Mouse (Mus musculus): Measurements from ENCODE around the gene Prkaa1. TPM values are rescaled to one million over a fixed set of nuclear protein-coding genes. Genes with fewer than 3 reads are reported as not detected.

Prkaa1 gene
- polyA plus RNA-seq, 1 experiment from 2014 or later: 17.7 TPM

Other genes with a start within 250 kb of the Prkaa1 start
- gene Mroh2b, start 245.1 kb upstream of the Prkaa1 start, polyA plus RNA-seq (2016; fragmentation: Nextera tagmentation; extraction: Ambion mirVana): not detected in 2 replicates
- 0.14 TPM in 1 of 2 replicates, not detected in the other for gene C7, start 80.1 kb upstream of the Prkaa1 start, polyA plus RNA-seq (2016; fragmentation: Nextera tagmentation; extraction: Ambion mirVana)
- gene Card6, start 35.3 kb upstream of the Prkaa1 start, polyA plus RNA-seq (2016; fragmentation: Nextera tagmentation; extraction: Ambion mirVana): 0.71 and 0.88 TPM in 2 replicates
- 422 and 438 TPM in 2 replicates for gene Rpl37, start 27.2 kb upstream of the Prkaa1 start, polyA plus RNA-seq (2016; fragmentation: Nextera tagmentation; extraction: Ambion mirVana)
- 52.1 and 52.5 TPM in 2 replicates for gene Ttc33, start 41.7 kb downstream of the Prkaa1 start, polyA plus RNA-seq (2016; fragmentation: Nextera tagmentation; extraction: Ambion mirVana)
- 2.7 and 3.0 TPM in 2 replicates for gene Ptger4, start 100.3 kb downstream of the Prkaa1 start, polyA plus RNA-seq (2016; fragmentation: Nextera tagmentation; extraction: Ambion mirVana)

All from neural tube, embryonic 12.5 days (tissue).